Mouse (Mus musculus) heart, embryonic 14.5 days (tissue): ENCODE data around the gene Nqo1. TPM values are rescaled to one million over a fixed set of nuclear protein-coding genes. Genes with fewer than 3 reads are reported as not detected.

Experiments
- ATAC-seq: fragments of 200-750 bp; cut with Nextera tagmentation; 2 replicates; pipeline ENCODE4 v1.8.0; 2017; ENCODE audit warnings: low read depth, moderate TSS enrichment; ENCODE audit not compliant: insufficient number of reproducible peaks, insufficient read depth, low FRiP score
- H3K27ac ChIP-seq, 2 experiments: fragments of 200-500 bp in 1 of 2; fragments of 300-500 bp in 1 of 2; sonication (generic) in 1 of 2; replicated peaks in 1 of 2; 2 replicates each; pipeline ENCODE4 v1.5.1; 2012 to 2014; ENCODE audit warnings: low read depth in 2 of 2, low read length in 2 of 2, control low read depth in 1 of 2, mild to moderate bottlenecking in 1 of 2, mixed read lengths in 1 of 2; ENCODE audit not compliant: control insufficient read depth in 1 of 2, insufficient read depth in 1 of 2
- H3K27me3 ChIP-seq: fragments of 300-500 bp; sonication (generic); 2 replicates; pipeline ENCODE4 v1.6.1; 2014; ENCODE audit warnings: mild to moderate bottlenecking, low read length, control low read depth; ENCODE audit not compliant: control insufficient read depth, insufficient read depth
- H3K36me3 ChIP-seq: fragments of 300-500 bp; sonication (generic); 2 replicates; pipeline ENCODE4 v1.6.1; 2014; ENCODE audit warnings: mild to moderate bottlenecking, control low read depth, low read length, mixed read lengths; ENCODE audit not compliant: control insufficient read depth, insufficient read depth
- H3K4me1 ChIP-seq, 2 experiments: fragments of 200-500 bp in 1 of 2; fragments of 300-500 bp in 1 of 2; sonication (generic) in 1 of 2; 2 replicates each; pipeline ENCODE4 v1.6.1; 2012 to 2014; ENCODE audit warnings: low read length in 2 of 2, control low read depth in 1 of 2, mixed read lengths in 1 of 2; ENCODE audit not compliant: control insufficient read depth in 2 of 2, insufficient read depth in 2 of 2
- H3K4me2 ChIP-seq: fragments of 300-500 bp; sonication (generic); 2 replicates; pipeline ENCODE4 v1.6.1; 2014; ENCODE audit warnings: mild to moderate bottlenecking, low read length
- H3K4me3 ChIP-seq, 2 experiments: fragments of 200-500 bp in 1 of 2; fragments of 300-500 bp in 1 of 2; sonication (generic) in 1 of 2; 2 replicates each; pipeline ENCODE4 v1.5.1; 2012 to 2014; ENCODE audit warnings: low read length in 2 of 2, mild to moderate bottlenecking in 2 of 2, control low read depth in 1 of 2, low read depth in 1 of 2, moderate library complexity in 1 of 2; ENCODE audit not compliant: control insufficient read depth in 1 of 2, insufficient read depth in 1 of 2
- H3K9ac ChIP-seq: fragments of 300-500 bp; sonication (generic); 2 replicates; pipeline ENCODE4 v1.6.1; 2014; ENCODE audit warnings: mild to moderate bottlenecking, low read length
- H3K9me3 ChIP-seq: fragments of 300-500 bp; sonication (generic); 2 replicates; pipeline ENCODE4 v1.6.1; 2016; ENCODE audit warnings: low read length, control low read depth; ENCODE audit not compliant: control insufficient read depth
- WGBS: fragments of 180-500 bp; shearing (Covaris S2); extraction: QIAGEN DNeasy Blood & Tissue Kit; methylation state at CpG from one replicate; pipeline ENCODE4 v1.1.7; 2014; 5-methylcytosine and 5-hydroxymethylcytosine counted together
- polyA plus RNA-seq: library from polyadenylated mRNA; unstranded; fragments of >200 nt; fragmentation: Nextera tagmentation; extraction: Ambion mirVana; gene quantifications from 2 replicates; pipeline ENCODE4 v1.2.1, GENCODE M21; 2014

Gene Nqo1
- polyA plus RNA-seq: 6.0 and 6.4 TPM in 2 replicates

DNA sequence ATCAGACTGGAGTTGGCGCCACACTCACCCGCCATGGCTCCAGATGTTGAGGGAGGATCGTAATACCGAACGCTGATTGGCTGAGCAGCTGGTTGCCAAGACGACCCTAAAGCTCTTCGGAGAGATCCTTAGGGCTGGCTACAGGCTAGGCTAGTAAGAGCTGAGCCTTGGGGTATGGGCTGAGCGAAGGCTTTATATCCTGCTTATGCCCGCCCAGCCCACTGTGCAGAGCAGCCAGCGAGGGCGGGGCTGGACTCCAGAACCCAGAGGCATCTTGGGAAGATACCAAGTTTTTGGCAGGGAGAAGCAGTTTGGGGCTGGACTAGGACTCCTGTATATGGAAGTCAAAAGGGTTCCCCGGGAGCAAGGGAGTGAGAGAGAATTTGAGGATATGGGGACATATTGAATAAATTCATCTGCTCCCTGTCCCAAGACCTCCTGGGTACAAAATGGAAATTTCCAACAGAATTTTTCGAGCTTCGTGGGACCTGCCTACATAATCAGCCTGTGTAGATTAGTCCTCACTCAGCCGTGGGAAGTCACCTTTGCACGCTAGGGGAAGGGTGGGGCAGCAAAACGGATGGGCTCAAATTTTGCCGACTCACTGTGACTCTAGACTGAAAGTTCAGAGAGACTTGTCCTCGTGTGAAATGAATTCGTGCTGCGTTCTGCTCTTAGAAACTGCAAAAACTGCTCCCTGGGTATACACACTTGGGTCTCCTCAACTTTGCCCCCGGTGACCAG is at the start of gene Nqo1:
Gene Nqo1 (minus strand): TSS at position 169 of the 744 bp plus-strand sequence.
- H3K4me3 ChIP-seq: peak within 1 kb of the TSS; percentile 40 to 42
- 0 out of 2 replicates have a peak, but pooled peaks cover 2% of the 10 kb centered on the region for H3K36me3 ChIP-seq
- no peaks in the 10 kb centered on the region for H3K27me3 ChIP-seq
- H3K4me2 ChIP-seq: peak within 1 kb of the TSS; percentile 69
- no peak within 1 kb of the TSS for H3K27ac ChIP-seq
- peak; percentile 87 for ATAC-seq
- H3K9me3 ChIP-seq: no peaks in the 10 kb centered on the region
- H3K9ac ChIP-seq: peak within 1 kb of the TSS; percentile 56
- 17% methylated on average over 22 of the region's 22 CpGs for WGBS
- peaks cover 3 to 5% of the 10 kb centered on the region in 2 experiments; a peak in 2 of 4 replicates for H3K4me1 ChIP-seq

- Histone ChIP-seq H3K9me3 (no peaks in the 10 kb centered on the region), H3K27ac (no peak overlapping the region), H3K27me3 (no peaks in the 10 kb centered on the region), H3K4me3 (no peak overlapping the region), H3K36me3 (peaks cover 12% of the 10 kb centered on the region), H3K9ac (no peak overlapping the region), H3K4me1 (peaks cover 5 to 10% of the 10 kb centered on the region in 2 experiments; a peak in 2 of 4 replicates), H3K4me2 (no peak overlapping the region)
- ATAC-seq: no peak
- WGBS: 84% methylated on average over 13 of the region's 13 CpGs
Measured at GRCm38 (mm10) chr8:107451414-107452066, 48.5 kb upstream of the Nqo1 start.

- Histone ChIP-seq H3K9me3 (no peaks in the 10 kb centered on the region), H3K4me3 (no peak overlapping the region), H3K4me2 (no peak overlapping the region), H3K9ac (no peak overlapping the region), H3K4me1 (peaks cover 5 to 6% of the 10 kb centered on the region in 2 experiments; a peak in 2 of 4 replicates), H3K36me3 (peaks cover 12% of the 10 kb centered on the region), H3K27me3 (no peaks in the 10 kb centered on the region), H3K27ac (no peak overlapping the region)
- no peak for ATAC-seq
- WGBS: 62% methylated on average over 6 of the region's 6 CpGs
Measured at GRCm38 (mm10) chr8:107449655-107450054, 46.6 kb upstream of the Nqo1 start.

DNA sequence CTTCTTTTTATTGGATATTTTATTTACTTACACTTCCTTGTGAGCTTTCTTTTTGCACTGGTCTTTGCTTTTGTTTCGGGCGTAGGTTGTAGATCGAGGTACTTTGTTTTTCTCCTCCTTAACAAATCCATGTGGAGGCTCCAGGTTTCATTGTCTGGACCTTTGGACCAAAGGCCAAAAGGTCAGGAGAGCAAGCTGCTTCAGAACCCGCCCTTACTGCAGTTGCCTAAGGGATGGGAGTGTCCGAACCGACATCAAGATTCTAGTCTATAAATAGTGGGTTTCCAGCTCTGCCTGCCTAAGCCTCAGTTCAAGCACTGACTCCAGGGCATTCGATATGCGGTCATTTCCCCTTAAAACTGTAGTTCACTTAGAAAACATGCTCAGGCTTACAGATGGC is 46.1 kb upstream of the Nqo1 start:
- Histone ChIP-seq H3K27ac (no peak overlapping the region), H3K4me2 (no peak overlapping the region), H3K4me3 (no peak overlapping the region), H3K36me3 (peaks cover 12% of the 10 kb centered on the region), H3K4me1 (peaks cover 6 to 7% of the 10 kb centered on the region in 2 experiments; a peak in 2 of 4 replicates), H3K9me3 (no peaks in the 10 kb centered on the region), H3K27me3 (no peaks in the 10 kb centered on the region), H3K9ac (no peak overlapping the region)
- no peak for ATAC-seq
- WGBS: 59% methylated on average over 8 of the region's 8 CpGs

- ATAC-seq: no peak
- H3K9ac ChIP-seq: no peak overlapping the region
- 89% methylated on average over 4 of the region's 4 CpGs for WGBS
Measured at GRCm38 (mm10) chr8:107448382-107448889, 45.4 kb upstream of the Nqo1 start.

GRCm38 (mm10) chr8:107447713-107448112 is 44.7 kb upstream of the Nqo1 start:
- peaks cover 6 to 7% of the 10 kb centered on the region in 2 experiments; a peak in 2 of 4 replicates for H3K4me1 ChIP-seq
- no peak overlapping the region for H3K9ac ChIP-seq
- H3K4me3 ChIP-seq: no peak overlapping the region
- ATAC-seq: no peak
- H3K36me3 ChIP-seq: no peaks in the 10 kb centered on the region
- no peaks in the 10 kb centered on the region for H3K27me3 ChIP-seq
- no peak overlapping the region for H3K27ac ChIP-seq
- H3K9me3 ChIP-seq: no peaks in the 10 kb centered on the region
- no peak overlapping the region for H3K4me2 ChIP-seq

More at GRCm38 (mm10) chr8:107448382-107448889, 45.4 kb upstream of the Nqo1 start:
- no peaks in the 10 kb centered on the region for H3K9me3 ChIP-seq
- peaks cover 7% of the 10 kb centered on the region for H3K36me3 ChIP-seq
- no peaks in the 10 kb centered on the region for H3K27me3 ChIP-seq
- no peak overlapping the region for H3K27ac ChIP-seq
- H3K4me1 ChIP-seq: peaks cover 6 to 7% of the 10 kb centered on the region in 2 experiments; a peak in 2 of 4 replicates
- no peak overlapping the region for H3K4me2 ChIP-seq
- H3K4me3 ChIP-seq: no peak overlapping the region

- Histone ChIP-seq H3K4me1 (peaks cover 5 to 7% of the 10 kb centered on the region in 2 experiments; a peak in 2 of 4 replicates), H3K4me2 (no peak overlapping the region), H3K9ac (no peak overlapping the region), H3K9me3 (no peaks in the 10 kb centered on the region), H3K4me3 (no peak overlapping the region), H3K27me3 (no peaks in the 10 kb centered on the region), H3K36me3 (no peaks in the 10 kb centered on the region), H3K27ac (no peak overlapping the region)
- 58% methylated on average over 3 of the region's 3 CpGs for WGBS
- ATAC-seq: no peak
Measured at GRCm38 (mm10) chr8:107444626-107445025, 41.6 kb upstream of the Nqo1 start.
